Mouse (Mus musculus) spleen, adult 2 months (tissue): ENCODE results near the gene Agap1.

Source experiments
- CTCF ChIP-seq: fragments of 200-500 bp; IDR thresholded peaks from 2 replicates; pipeline ENCODE4 v1.5.1; 2011; ENCODE audit warnings: mild to moderate bottlenecking, inconsistent platforms; ENCODE audit not compliant: insufficient read depth, insufficient read length, insufficient replicate concordance; ENCODE audit errors: extremely low read depth
- POLR2A ChIP-seq: fragments of 200-500 bp; IDR thresholded peaks from 2 replicates; pipeline ENCODE4 v1.6.1; 2011; ENCODE audit warnings: low read depth, low read length, inconsistent platforms

DNA sequence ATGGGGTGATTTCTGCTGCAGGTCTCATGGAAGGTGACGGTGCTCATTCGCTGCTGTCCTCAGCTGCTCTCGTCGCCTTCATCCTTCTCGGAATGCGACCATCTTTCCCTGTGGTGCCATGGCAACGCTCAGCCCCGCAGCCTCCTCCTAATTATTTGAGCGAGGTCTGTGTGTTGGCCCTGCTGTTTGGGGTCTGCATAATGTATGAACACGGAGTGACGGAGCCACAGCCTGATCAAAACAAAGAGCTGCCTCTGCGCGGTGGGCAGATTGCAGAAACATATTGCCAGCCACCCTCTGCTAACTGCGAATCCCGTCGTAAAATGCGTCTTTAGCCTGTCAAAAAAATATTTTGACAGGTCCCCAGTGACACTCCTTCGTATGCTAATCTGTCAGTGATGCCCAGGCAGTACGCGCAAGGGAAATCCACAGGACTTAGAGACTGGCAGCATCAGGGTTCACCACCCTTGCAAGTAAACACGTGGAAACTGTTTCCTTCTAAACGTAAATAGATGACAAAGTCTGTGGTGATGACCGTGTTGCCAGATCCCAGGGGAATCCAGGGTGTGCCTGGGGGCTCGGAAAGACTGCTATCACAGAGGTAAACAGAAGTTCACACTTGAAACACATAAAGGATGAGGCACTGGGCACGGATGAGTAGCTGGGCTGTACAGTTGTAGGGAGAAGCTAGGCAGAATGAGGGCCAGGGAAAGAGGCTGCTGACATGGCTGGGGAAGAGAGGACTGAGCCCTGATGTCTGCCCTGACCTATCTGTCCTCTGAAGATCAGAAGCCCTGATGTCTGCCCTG is 95.7 kb downstream of the Agap1 start:
- TF ChIP-seq CTCF (no peak), POLR2A (no peak)
